Mouse (Mus musculus) adrenal gland, adult 2 months (tissue): ENCODE measurements around the gene Gm4307. TPM values are rescaled to one million over a fixed set of nuclear protein-coding genes. Genes with fewer than 3 reads are reported as not detected.
"Not testable (repeated sequence)": the region's sequence is repeated elsewhere in the genome, so short reads cannot be mapped to it uniquely, and the experiment has no call there.

Experiments used
- DNase-seq: peaks from one replicate; pipeline ENCODE4 v3.0.0; 2021
- long read RNA-seq: library from polyadenylated mRNA; stranded (forward); transcript quantifications from one replicate; pipeline ENCODE4 v2.0.0, GENCODE M21; 2021
- polyA plus RNA-seq: library from polyadenylated mRNA; depleted of rRNA; stranded (reverse); fragments of >200 nt; gene quantifications from 2 replicates; pipeline ENCODE4 v1.2.3, GENCODE M21; 2012; rRNA removed
- total RNA-seq, 2 experiments: library from RNA; stranded (reverse); gene quantifications; 2 replicates each; pipeline ENCODE4 v1.2.3; 2021

Gene Gm4307
- not detected for total RNA-seq
- polyA plus RNA-seq = not detected in 2 replicates
- long read RNA-seq = 0 reads

- DNase-seq = not testable (repeated sequence)
Observed at GRCm38 (mm10) chr10:100361038-100361437, at the start of gene Gm4307. Gene Gm4307, plus strand, starts transcription at chr10:100361338.

- not testable (repeated sequence) for DNase-seq
Observed at GRCm38 (mm10) chr10:100335376-100335775, 25.8 kb upstream of the Gm4307 start, which contains the start of gene Gm4301. Gene Gm4301, plus strand, starts transcription at chr10:100335676.

GRCm38 (mm10) chr10:100340536-100340935 is 20.6 kb upstream of the Gm4307 start, which contains the start of gene Gm4302:
Gene Gm4302, plus strand, starts transcription at chr10:100340836.
- DNase-seq = not testable (repeated sequence)

- DNase-seq = not testable (repeated sequence)
Observed at GRCm38 (mm10) chr10:100345672-100346071, 15.5 kb upstream of the Gm4307 start, which contains the start of gene Gm4303. Gene Gm4303, plus strand, starts transcription at chr10:100345972.

GRCm38 (mm10) chr10:100350793-100351192 is 10.3 kb upstream of the Gm4307 start, which contains the start of gene Gm4305:
Gene Gm4305, plus strand, starts transcription at chr10:100351093.
- not testable (repeated sequence) for DNase-seq

- DNase-seq = peak; percentile 1
Observed at GRCm38 (mm10) chr10:100356841-100357240, 4.3 kb upstream of the Gm4307 start.

GRCm38 (mm10) chr10:100382460-100382859 is 21.3 kb downstream of the Gm4307 start, which contains the start of gene Gm4312:
Gene Gm4312, minus strand, starts transcription at chr10:100382560.
- DNase-seq = not testable (repeated sequence)

GRCm38 (mm10) chr10:100402301-100402700 is 41.2 kb downstream of the Gm4307 start:
- not testable (repeated sequence) for DNase-seq

Other genes starting within 250 kb of the Gm4307 start
- not detected for gene Gm4301, start 25.7 kb upstream of the Gm4307 start, total RNA-seq
- not detected in 2 replicates for gene Gm4301, start 25.7 kb upstream of the Gm4307 start, polyA plus RNA-seq
- not detected for gene Gm4302, start 20.5 kb upstream of the Gm4307 start, total RNA-seq
- gene Gm4302, start 20.5 kb upstream of the Gm4307 start, polyA plus RNA-seq = not detected in 2 replicates
- not detected for gene Gm4303, start 15.4 kb upstream of the Gm4307 start, total RNA-seq
- not detected in 2 replicates for gene Gm4303, start 15.4 kb upstream of the Gm4307 start, polyA plus RNA-seq
- not detected for gene Gm4305, start 10.2 kb upstream of the Gm4307 start, total RNA-seq
- not detected in 2 replicates for gene Gm4305, start 10.2 kb upstream of the Gm4307 start, polyA plus RNA-seq
- gene Gm4312, start 21.2 kb downstream of the Gm4307 start, total RNA-seq = not detected
- gene Gm4312, start 21.2 kb downstream of the Gm4307 start, polyA plus RNA-seq = not detected in 2 replicates
- 10 to 100 TPM; 18.7 to 21.1 TPM for gene Tmtc3, start 126.0 kb downstream of the Gm4307 start, total RNA-seq
- gene Tmtc3, start 126.0 kb downstream of the Gm4307 start, polyA plus RNA-seq = 2.7 and 3.0 TPM in 2 replicates
- gene Cep290, start 126.2 kb downstream of the Gm4307 start, total RNA-seq = 10 to 100 TPM in 1 of 2 experiments, 1 to 10 TPM in 1; 7.3 to 11.2 TPM
- 0.09 and 0.10 TPM in 2 replicates for gene Cep290, start 126.2 kb downstream of the Gm4307 start, polyA plus RNA-seq
- gene 4930430F08Rik, start 229.1 kb downstream of the Gm4307 start, total RNA-seq = 10 to 100 TPM; 10.3 to 16.4 TPM
- gene 4930430F08Rik, start 229.1 kb downstream of the Gm4307 start, polyA plus RNA-seq = 14.5 and 15.4 TPM in 2 replicates
- gene 1700017N19Rik, start 229.1 kb downstream of the Gm4307 start, total RNA-seq = not detected
- not detected in 2 replicates for gene 1700017N19Rik, start 229.1 kb downstream of the Gm4307 start, polyA plus RNA-seq